Mouse (Mus musculus): ENCODE measurements around the gene Ccdc194.
"Not testable (repeated sequence)": the region's sequence is repeated elsewhere in the genome, so short reads cannot be mapped to it uniquely, and the experiment has no call there.

Ccdc194 gene

GRCm38 (mm10) chr8:71552770-71553169 is 27.3 kb upstream of the Ccdc194 start:
- DNase-seq: no peak

- no peak for DNase-seq
Observed at GRCm38 (mm10) chr8:71550754-71551153, 25.2 kb upstream of the Ccdc194 start.

GRCm38 (mm10) chr8:71547590-71547989 is 22.1 kb upstream of the Ccdc194 start:
- no peak for DNase-seq

GRCm38 (mm10) chr8:71545053-71545452 is 19.5 kb upstream of the Ccdc194 start:
- DNase-seq: no peak

- DNase-seq: peak; percentile 51
Observed at GRCm38 (mm10) chr8:71543755-71544154, 18.2 kb upstream of the Ccdc194 start.

- peak; percentile 99 for DNase-seq
Observed at GRCm38 (mm10) chr8:71542632-71543343, 17.3 kb upstream of the Ccdc194 start, which contains the start of gene Mvb12a. Mvb12a (plus strand) TSS chr8:71542922.

- DNase-seq: no peak
Observed at GRCm38 (mm10) chr8:71537028-71537867, 11.7 kb upstream of the Ccdc194 start, which contains the start of gene Bst2. Bst2 (minus strand) TSS chr8:71537456.

GRCm38 (mm10) chr8:71535663-71536062 is 10.2 kb upstream of the Ccdc194 start:
- no peak for DNase-seq

- no peak for DNase-seq
Observed at GRCm38 (mm10) chr8:71534263-71534810, 8.8 kb upstream of the Ccdc194 start.

GRCm38 (mm10) chr8:71530735-71531467 is 5.4 kb upstream of the Ccdc194 start:
- peak; percentile 77 for DNase-seq

GRCm38 (mm10) chr8:71528362-71529073 is 3.0 kb upstream of the Ccdc194 start:
- DNase-seq: no peak

GRCm38 (mm10) chr8:71527162-71527870 is 1.8 kb upstream of the Ccdc194 start:
- DNase-seq: no peak

GRCm38 (mm10) chr8:71526272-71526671 is 761 bp upstream of the Ccdc194 start:
- DNase-seq: no peak

- peak; percentile 91 for DNase-seq
Observed at GRCm38 (mm10) chr8:71521634-71522033, 3.9 kb downstream of the Ccdc194 start.

- not testable (repeated sequence) for DNase-seq
Observed at GRCm38 (mm10) chr8:71519037-71519825, 6.3 kb downstream of the Ccdc194 start.

GRCm38 (mm10) chr8:71516786-71517185 is 8.7 kb downstream of the Ccdc194 start:
- no peak for DNase-seq

- DNase-seq: no peak
Observed at GRCm38 (mm10) chr8:71515043-71515442, 10.5 kb downstream of the Ccdc194 start.

GRCm38 (mm10) chr8:71513018-71513754 is 12.3 kb downstream of the Ccdc194 start:
- DNase-seq: no peak

GRCm38 (mm10) chr8:71511644-71512043 is 13.9 kb downstream of the Ccdc194 start, which contains the start of gene Plvap:
Plvap (minus strand) TSS chr8:71511752.
- DNase-seq: no peak

- no peak for DNase-seq
Observed at GRCm38 (mm10) chr8:71509316-71509715, 16.2 kb downstream of the Ccdc194 start.

Measured in cerebellum, adult 9-10 months (tissue).